Mouse (Mus musculus): ENCODE data around the gene Naa50. TPM values are rescaled to one million over a fixed set of nuclear protein-coding genes. Genes with fewer than 3 reads are reported as not detected.

The Naa50 gene
- total RNA-seq, 1 experiment: 72.5 TPM

DNA sequence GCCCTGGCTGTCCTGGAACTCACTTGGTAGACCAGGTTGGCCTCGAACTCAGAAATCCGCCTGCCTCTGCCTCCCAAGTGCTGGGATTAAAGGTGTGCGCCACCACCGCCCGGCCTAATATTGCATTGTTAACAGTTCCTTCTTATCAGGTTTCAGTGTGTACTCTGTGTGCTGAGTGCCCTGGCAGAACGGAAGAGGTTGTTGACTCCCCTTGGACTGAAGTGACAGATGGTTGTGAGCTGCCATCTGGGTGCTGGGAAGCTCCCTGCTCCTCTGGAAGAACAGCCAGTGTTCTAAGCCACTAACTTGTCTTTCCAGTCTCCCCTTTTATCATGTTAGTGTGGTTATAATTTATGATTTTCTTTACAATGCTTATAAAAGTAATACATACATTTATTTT lies 64.7 kb downstream of the Naa50 start:
- Histone ChIP-seq H3K9me3 (ENCODE audit: control insufficient read depth, insufficient read depth, low read depth, low read length) (no peaks in the 10 kb centered on the region), H3K4me3 (ENCODE audit: insufficient read depth in 1 of 2, low read depth in 1 of 2, low read length in 2 of 2, poor library complexity in 1 of 2, severe bottlenecking in 1 of 2) (no peak overlapping the region), H3K9ac (ENCODE audit: insufficient read depth, low read depth, low read length, poor library complexity, severe bottlenecking) (no peak overlapping the region), H3K27ac (ENCODE audit: insufficient read depth, low read depth, low read length, poor library complexity, severe bottlenecking) (no peak overlapping the region), H3K36me3 (ENCODE audit: control insufficient read depth, insufficient read depth, low read length, poor library complexity, severe bottlenecking) (no peaks in the 10 kb centered on the region), H3K4me1 (ENCODE audit: control insufficient read depth in 2 of 2, insufficient read depth in 2 of 2, low read length in 2 of 2, poor library complexity in 1 of 2) (peaks cover 0 to 4% of the 10 kb centered on the region in 2 experiments; a peak in 1 of 4 replicates)
- TF ChIP-seq CHD2 (IDR thresholded peaks at IDR 0.05; ENCODE audit: low read depth, low read length) (no peak), HCFC1 (IDR thresholded peaks at IDR 0.05; ENCODE audit: borderline replicate concordance, insufficient read depth, low read length) (no peak), ZNF384 (IDR thresholded peaks at IDR 0.05; ENCODE audit: low read depth, low read length) (no peak), MAFK (IDR thresholded peaks at IDR 0.05; ENCODE audit: insufficient read depth, low read depth, low read length) (no peak)
- in situ Hi-C loops (cut with MboI; ENCODE audit: low sequenced_read_pairs in 2 of 2, unreplicated experiment in 2 of 2): no loop called here
- DNase-seq (ENCODE audit: low read depth, low spot score): no peak

DNA sequence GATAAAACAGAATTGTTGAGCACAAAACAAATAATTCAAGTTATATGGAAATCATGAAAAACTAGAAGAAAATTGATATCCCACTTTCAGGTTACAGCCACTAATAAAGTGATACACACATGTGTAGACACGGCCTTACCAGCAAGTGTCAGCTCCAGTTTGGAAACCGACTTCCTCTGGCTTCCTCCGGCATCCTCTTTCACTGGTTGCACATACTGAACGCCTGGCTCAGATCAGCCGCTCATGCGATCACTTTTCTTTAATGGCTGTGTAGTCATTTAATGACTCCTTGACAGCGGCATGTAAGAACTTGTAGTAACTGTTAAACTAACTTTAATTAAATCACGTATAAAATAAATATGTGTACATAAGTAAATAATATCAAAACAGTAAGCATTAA lies 66.3 kb downstream of the Naa50 start:
- Histone ChIP-seq H3K4me3 (ENCODE audit: insufficient read depth in 1 of 2, low read depth in 1 of 2, low read length in 2 of 2, poor library complexity in 1 of 2, severe bottlenecking in 1 of 2) (no peak overlapping the region), H3K4me1 (ENCODE audit: control insufficient read depth in 2 of 2, insufficient read depth in 2 of 2, low read length in 2 of 2, poor library complexity in 1 of 2) (peaks cover 0 to 4% of the 10 kb centered on the region in 2 experiments; a peak in 1 of 4 replicates), H3K36me3 (ENCODE audit: control insufficient read depth, insufficient read depth, low read length, poor library complexity, severe bottlenecking) (no peaks in the 10 kb centered on the region), H3K27ac (ENCODE audit: insufficient read depth, low read depth, low read length, poor library complexity, severe bottlenecking) (no peak overlapping the region), H3K9ac (ENCODE audit: insufficient read depth, low read depth, low read length, poor library complexity, severe bottlenecking) (no peak overlapping the region), H3K9me3 (ENCODE audit: control insufficient read depth, insufficient read depth, low read depth, low read length) (no peaks in the 10 kb centered on the region)
- no peak for TF ChIP-seq ZNF384 (IDR thresholded peaks at IDR 0.05; ENCODE audit: low read depth, low read length)
- TF ChIP-seq ZC3H11A (IDR thresholded peaks at IDR 0.05; ENCODE audit: borderline replicate concordance, low read depth, low read length): no peak
- TF ChIP-seq CHD2 (IDR thresholded peaks at IDR 0.05; ENCODE audit: low read depth, low read length): no peak
- TF ChIP-seq MAFK (IDR thresholded peaks at IDR 0.05; ENCODE audit: insufficient read depth, low read depth, low read length): no peak
- no peak for TF ChIP-seq HCFC1 (IDR thresholded peaks at IDR 0.05; ENCODE audit: borderline replicate concordance, insufficient read depth, low read length)
- in situ Hi-C loops (cut with MboI; ENCODE audit: low sequenced_read_pairs in 2 of 2, unreplicated experiment in 2 of 2): no loop called here
- no peak for DNase-seq (ENCODE audit: low read depth, low spot score)

DNA sequence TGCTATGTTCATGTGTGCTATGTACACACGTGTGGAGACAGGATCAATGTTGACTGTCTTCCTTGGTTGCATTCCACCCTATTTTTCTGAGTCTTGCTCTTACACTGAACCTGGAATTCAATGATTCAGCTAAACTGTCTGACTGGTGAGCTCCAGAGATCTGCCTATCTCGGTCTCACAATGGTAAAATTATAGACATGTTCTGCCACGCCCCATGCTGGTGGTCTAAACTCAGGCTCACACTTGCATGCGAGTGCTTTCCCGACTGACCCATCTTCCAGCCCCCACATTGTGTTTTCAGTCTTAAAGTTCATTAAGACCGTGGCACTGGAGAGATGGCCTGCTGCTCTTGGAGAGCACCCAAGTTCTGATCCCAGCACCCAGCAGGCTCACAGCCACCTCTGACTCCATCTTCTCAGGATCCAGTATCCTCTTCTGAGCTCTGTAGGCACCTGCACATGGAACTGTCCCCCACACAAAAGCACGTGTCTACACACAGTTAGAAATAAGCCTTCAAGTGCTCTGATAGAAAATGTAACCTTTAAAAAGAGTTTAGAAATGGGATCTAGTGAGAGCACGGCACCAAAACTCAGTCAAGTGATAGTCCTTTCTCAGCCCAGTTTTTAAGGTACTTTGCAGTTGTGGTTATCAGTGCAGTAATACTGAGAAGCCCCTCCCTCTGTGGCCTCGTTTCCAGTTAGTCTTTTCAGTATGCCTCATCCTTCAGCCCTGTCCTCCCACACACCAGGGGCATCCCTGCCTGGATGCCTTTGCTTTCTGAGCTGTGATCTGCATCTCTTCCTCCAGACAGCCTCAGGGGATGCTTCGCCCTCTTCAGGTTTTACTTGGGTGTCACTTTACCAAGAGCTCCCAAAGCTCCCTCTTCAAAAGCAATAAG lies 70.8 kb downstream of the Naa50 start:
- Histone ChIP-seq H3K9me3 (ENCODE audit: control insufficient read depth, insufficient read depth, low read depth, low read length) (no peaks in the 10 kb centered on the region), H3K4me1 (ENCODE audit: control insufficient read depth in 2 of 2, insufficient read depth in 2 of 2, low read length in 2 of 2, poor library complexity in 1 of 2) (peaks cover 0 to 4% of the 10 kb centered on the region in 2 experiments; a peak in 1 of 4 replicates), H3K4me3 (ENCODE audit: insufficient read depth in 1 of 2, low read depth in 1 of 2, low read length in 2 of 2, poor library complexity in 1 of 2, severe bottlenecking in 1 of 2) (no peak overlapping the region), H3K9ac (ENCODE audit: insufficient read depth, low read depth, low read length, poor library complexity, severe bottlenecking) (no peak overlapping the region), H3K36me3 (ENCODE audit: control insufficient read depth, insufficient read depth, low read length, poor library complexity, severe bottlenecking) (no peaks in the 10 kb centered on the region), H3K27ac (ENCODE audit: insufficient read depth, low read depth, low read length, poor library complexity, severe bottlenecking) (no peak overlapping the region)
- peak; percentile 7 for DNase-seq (ENCODE audit: low read depth, low spot score)
- TF ChIP-seq ZNF384 (IDR thresholded peaks at IDR 0.05; ENCODE audit: low read depth, low read length) (no peak), ZC3H11A (IDR thresholded peaks at IDR 0.05; ENCODE audit: borderline replicate concordance, low read depth, low read length) (no peak), HCFC1 (IDR thresholded peaks at IDR 0.05; ENCODE audit: borderline replicate concordance, insufficient read depth, low read length) (no peak), MAFK (IDR thresholded peaks at IDR 0.05; ENCODE audit: insufficient read depth, low read depth, low read length) (no peak), CHD2 (IDR thresholded peaks at IDR 0.05; ENCODE audit: low read depth, low read length) (no peak)
- in situ Hi-C loops (cut with MboI; ENCODE audit: low sequenced_read_pairs in 2 of 2, unreplicated experiment in 2 of 2): no loop called here

DNA sequence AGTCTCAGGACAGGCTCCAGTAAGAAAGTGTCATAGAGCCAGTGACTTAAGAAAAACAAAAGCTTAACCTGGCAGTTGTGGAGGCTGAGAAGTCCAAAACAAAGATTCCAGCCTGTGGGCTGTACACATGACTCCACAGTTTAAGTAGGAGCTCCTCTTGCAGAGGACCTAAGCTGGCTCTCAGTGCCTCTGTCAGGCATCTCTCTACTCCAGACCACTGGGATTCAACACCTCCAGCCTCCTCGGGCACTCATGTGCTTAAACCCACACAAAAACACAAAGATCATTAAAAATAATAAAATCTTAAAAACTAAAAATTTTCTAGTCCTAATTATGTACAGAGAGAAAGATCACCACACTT lies 71.4 kb downstream of the Naa50 start:
- peaks cover 2% of the 10 kb centered on the region; the same call in 1 of the 2 replicates for H3K36me3 ChIP-seq (ENCODE audit: control insufficient read depth, insufficient read depth, low read length, poor library complexity, severe bottlenecking)
- TF ChIP-seq ZNF384 (IDR thresholded peaks at IDR 0.05; ENCODE audit: low read depth, low read length) (no peak), HCFC1 (IDR thresholded peaks at IDR 0.05; ENCODE audit: borderline replicate concordance, insufficient read depth, low read length) (no peak), CHD2 (IDR thresholded peaks at IDR 0.05; ENCODE audit: low read depth, low read length) (no peak), MAFK (IDR thresholded peaks at IDR 0.05; ENCODE audit: insufficient read depth, low read depth, low read length) (no peak), ZC3H11A (IDR thresholded peaks at IDR 0.05; ENCODE audit: borderline replicate concordance, low read depth, low read length) (no peak)
- in situ Hi-C loops (cut with MboI; ENCODE audit: low sequenced_read_pairs in 2 of 2, unreplicated experiment in 2 of 2): no loop called here

More for the DNA sequence above, 71.4 kb downstream of the Naa50 start:
- no peak overlapping the region for H3K9ac ChIP-seq (ENCODE audit: insufficient read depth, low read depth, low read length, poor library complexity, severe bottlenecking)
- no peaks in the 10 kb centered on the region for H3K9me3 ChIP-seq (ENCODE audit: control insufficient read depth, insufficient read depth, low read depth, low read length)
- peaks cover 0 to 4% of the 10 kb centered on the region in 2 experiments; a peak in 1 of 4 replicates for H3K4me1 ChIP-seq (ENCODE audit: control insufficient read depth in 2 of 2, insufficient read depth in 2 of 2, low read length in 2 of 2, poor library complexity in 1 of 2)
- H3K4me3 ChIP-seq (ENCODE audit: insufficient read depth in 1 of 2, low read depth in 1 of 2, low read length in 2 of 2, poor library complexity in 1 of 2, severe bottlenecking in 1 of 2): no peak overlapping the region
- no peak for DNase-seq (ENCODE audit: low read depth, low spot score)
- no peak overlapping the region for H3K27ac ChIP-seq (ENCODE audit: insufficient read depth, low read depth, low read length, poor library complexity, severe bottlenecking)

Data from ES-E14 (cell line).